Mouse (Mus musculus) cerebellum, postnatal 4 days (tissue): ENCODE measurements at regions not wholly inside any gene's neighbourhood (a gene's known extent, or its start where the extent isn't known, plus 50 kb on each side); places are given as distances from the start of the nearest gene placed in this dataset.
A peak's percentile ranks its signal among the peaks of the same experiment; 100 is the strongest.
"Not testable (repeated sequence)": the region's sequence is repeated elsewhere in the genome, so short reads cannot be mapped to it uniquely, and the experiment has no call there.

Experiments
- DNase-seq, 2 experiments: peaks; one replicate each; pipeline ENCODE4 v3.0.0; 2022; ENCODE audit warnings: low spot score in 2 of 2, mixed read lengths in 1 of 2

DNA sequence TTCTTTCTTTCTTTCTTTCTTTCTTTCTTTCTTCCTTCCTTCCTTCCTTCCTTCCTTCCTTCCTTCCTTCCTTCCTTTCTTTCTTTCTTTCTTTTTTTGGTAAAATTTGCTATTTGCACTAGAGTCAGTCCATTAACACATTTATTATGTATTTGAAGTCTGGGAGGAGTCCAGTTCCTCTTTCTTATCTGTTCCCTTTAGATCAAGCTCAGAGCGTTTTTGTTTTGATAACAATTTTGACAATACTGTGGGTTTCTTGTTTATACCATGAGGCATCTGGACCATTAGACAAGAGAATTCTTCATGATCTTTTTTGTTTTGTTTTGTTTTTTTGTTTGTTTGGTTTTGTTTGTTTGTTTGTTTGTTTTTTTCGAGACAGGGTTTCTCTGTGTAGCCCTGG, 52.3 kb upstream of the Cttnbp2 start:
- not testable (repeated sequence) for DNase-seq

DNA sequence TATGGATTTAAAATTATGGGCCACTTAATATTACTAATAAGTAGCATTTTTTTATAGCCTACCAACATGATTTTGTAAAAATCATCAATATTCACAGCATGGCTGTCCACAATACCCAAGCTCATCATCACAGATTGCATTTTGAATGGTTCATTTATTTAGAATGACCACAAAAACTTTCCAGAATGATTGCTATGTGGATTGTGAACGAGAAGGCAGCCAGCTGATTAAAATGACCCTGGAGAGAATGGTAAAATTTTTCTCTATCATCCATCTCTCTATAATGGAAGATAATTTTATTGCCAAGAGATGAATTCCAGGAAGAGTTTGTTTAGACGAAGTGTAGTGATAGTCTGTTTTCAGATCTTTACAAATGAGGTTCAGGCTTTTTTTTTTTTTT, 54.6 kb upstream of the Cttnbp2 start:
- no peak for DNase-seq

DNA sequence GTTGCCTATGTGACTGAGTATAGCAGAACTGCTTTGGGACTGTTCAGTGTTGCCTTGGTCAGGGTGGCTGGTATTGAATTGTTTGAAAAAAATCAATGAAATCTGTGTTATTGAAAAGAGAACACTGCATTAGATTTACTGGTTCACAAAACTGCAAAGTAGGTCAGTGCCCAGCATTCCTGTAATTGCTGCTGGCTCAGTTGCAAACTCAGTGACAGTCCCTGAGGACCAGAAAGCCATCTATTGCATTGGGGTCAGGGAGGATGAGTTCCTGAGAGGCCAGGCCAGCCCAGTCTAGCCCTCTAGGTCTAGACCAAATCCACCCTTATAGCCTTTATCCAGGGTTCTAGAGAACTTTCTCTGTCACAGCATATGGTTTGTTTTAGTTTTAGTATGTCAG, 63.9 kb upstream of the Cttnbp2 start:
- no peak for DNase-seq

DNA sequence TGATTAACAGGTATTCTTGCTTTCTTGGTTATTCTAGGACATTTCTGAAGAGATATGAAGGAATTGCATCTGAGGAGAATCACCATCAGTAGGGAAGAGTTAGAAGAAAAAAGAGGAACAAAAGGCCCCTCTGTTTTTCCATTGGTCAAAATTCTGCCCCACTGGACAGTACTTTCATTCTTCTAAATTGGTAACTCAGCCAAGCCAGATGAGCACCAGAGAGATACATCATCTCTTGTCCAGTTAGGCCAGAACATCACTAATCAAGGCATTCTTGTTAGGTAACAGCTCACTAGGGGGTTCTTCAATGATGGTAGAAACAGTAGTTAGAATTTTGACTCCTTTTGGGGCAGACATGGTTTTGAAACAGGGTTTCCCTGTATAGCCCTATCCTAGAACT, 74.8 kb upstream of the Cttnbp2 start:
- DNase-seq = no peak

DNA sequence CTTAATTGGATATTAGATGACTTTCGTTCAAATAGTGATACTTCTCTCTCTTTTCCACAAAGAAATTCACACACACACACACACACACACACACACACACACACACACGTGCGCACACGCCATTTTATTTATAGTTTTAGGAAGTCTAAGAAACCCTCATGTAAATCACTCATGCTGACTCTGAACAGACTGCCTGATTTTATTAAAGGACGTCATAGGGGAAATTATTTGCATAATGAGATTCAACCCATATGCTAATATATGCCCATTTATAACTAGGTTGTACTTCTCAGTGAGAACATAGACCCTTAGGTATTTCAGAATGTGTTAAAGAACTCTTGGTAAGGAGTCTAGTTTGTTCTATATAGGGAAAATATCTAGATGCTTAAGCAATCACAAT, 82.0 kb upstream of the Cttnbp2 start:
- no peak for DNase-seq

DNA sequence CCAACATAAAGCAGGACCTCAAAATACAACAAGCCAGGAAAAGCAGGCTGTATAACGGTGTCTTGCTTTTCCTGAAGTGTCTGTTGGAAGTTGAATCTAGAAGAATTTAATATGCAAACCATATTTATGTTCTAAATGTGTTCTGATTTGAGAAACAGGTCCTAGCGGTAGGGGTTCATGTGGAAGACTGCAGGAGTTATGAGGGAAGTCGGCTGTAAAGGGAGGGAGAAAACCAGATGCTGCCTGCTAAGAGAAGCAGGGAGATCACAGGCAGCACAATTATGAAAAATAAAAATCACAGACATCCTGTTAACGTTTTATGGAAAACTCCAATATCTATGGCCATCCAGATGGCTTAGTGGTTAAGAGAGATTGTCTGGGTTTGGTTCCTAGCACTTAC, 85.0 kb upstream of the Cttnbp2 start:
- no peak for DNase-seq

DNA sequence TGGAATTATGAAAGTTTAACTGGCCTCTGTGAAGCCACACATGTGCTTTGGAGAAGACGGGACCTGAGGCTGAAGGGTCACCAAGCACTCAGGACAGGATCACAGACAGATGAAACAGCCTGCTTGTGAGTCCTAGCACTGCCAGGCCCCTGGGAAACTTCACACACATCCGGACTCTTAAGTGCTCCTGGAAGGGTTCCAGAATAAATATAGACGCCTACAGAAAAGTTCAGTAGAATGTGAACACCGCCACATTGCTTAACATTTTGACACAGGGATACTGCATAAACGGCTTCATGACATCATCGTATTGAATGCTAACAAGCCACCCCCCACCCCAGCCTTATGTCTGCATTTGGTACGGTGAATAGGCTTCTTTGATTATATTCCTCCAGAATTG, 87.3 kb upstream of the Cttnbp2 start:
- DNase-seq = no peak

DNA sequence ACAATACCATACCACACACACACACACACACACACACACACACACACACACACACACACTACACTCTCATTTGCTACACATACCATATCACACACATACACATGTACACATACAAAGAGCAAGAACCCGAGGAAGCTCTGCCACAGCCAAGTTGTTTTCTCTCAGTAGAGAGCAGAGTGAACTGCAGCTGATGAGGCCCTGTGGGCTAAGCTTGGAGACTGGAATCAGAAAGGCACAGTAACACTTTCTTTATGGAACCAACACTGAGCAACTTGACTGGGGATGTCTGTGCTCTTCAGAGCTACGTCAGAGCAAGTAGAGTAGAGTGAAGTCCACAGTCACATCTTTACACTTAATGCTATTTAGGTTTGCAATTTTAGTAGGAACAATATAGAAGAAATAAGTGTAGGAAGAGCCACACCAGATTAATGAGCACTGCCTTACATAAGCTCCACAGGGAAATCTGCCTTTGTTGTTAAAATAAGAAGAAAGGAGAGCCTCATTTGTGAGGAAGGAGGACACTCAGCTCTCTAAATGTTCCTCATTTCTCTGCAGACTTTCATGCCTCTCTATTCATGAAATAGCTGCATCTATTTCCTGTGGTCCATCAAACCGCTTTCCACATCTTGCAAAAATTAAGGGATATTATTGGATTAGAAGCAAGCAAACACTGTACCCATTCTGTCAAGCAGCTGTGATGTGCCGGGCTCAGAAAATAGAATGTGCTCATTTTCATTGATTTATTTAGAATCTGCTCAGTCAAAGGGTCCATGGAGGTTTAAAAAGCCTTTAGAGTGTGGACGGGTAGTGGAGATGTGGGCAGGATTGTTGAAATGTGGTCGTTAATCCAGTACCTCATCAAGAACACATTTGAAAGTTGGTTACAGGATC, 107.0 kb upstream of the Cttnbp2 start:
- DNase-seq = no peak

DNA sequence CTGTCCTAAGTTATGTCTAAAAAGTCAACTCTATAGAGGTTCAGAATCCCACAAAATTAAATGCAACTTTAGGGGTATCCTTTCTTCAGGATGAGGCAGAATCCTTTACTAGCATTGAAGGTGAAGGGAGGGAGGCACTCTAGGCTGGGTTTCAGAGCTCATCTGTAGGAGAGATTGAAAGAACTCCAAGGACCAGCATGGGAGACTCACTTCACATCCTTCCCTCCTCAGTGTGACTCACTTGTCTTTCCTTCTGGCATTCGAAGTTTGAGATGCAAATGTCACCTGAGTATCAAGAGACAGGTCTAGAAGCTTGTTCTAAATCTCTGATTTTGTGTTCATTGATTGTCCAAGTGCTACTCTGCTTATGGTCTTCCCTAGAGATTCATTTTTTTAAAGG, 113.9 kb upstream of the Cttnbp2 start:
- no peak for DNase-seq

DNA sequence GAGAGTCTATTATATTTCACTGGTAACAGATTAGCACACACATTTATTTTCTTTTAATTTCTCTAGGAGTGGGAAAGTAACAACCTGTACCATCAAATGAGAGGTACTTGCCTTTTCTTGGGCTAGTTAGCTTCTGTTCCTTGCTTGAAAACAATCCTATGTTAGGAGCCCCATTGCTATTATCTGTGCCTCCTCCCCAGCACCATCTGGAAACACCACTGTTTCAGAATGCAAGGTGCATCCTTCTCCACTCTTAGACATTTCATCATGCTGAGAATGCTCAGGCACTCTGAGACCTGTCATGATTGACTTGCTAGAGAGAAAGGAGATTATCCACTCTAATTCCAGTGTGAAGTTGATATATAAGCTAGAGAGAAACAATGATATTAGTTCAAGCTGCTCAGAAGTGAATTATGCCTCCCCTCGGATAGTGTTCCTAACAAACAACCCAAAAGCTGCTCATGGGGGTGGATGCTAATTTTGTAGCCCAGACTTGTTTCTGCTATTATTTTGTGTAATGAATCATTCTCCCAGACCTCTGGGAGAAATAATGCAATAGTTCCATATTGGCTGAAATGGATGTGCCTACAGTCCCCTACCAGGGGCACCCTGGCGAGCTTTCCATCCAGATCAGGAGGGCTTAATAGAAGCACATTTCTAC, 119.0 kb upstream of the Cttnbp2 start:
- DNase-seq = no peak

DNA sequence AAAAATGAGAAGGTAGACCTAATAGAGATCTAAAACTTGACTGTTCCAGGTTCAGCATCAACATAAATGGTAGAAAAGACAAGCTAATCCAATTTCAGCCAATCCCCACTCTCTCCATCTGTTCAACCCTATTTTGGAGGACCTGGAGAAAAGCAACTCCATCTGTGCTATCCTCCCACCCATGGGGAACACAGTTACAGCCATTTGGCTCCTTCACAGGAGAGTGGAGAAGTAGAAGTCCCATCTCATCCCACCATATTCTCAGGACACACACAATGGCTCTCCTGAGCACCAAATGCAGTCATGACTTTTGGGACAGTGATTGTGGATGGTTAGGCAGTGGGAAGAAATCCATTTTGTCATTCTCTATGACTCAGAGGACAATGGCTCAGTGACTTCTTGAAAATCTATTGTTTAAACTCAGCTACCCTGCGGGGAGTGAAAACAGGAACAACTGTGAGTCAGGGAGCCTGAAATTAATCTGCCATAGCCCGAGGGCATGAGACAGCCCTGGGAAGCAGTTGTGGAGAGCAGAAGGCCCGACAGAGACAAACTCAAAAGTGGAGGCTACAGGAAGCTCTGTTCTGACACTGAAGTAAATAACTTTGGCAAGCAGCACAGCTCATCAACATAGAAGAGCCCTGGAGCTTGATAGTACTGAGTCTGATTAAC, 125.2 kb upstream of the Cttnbp2 start:
- DNase-seq = peak in 1 of 2 experiments; percentile 16

DNA sequence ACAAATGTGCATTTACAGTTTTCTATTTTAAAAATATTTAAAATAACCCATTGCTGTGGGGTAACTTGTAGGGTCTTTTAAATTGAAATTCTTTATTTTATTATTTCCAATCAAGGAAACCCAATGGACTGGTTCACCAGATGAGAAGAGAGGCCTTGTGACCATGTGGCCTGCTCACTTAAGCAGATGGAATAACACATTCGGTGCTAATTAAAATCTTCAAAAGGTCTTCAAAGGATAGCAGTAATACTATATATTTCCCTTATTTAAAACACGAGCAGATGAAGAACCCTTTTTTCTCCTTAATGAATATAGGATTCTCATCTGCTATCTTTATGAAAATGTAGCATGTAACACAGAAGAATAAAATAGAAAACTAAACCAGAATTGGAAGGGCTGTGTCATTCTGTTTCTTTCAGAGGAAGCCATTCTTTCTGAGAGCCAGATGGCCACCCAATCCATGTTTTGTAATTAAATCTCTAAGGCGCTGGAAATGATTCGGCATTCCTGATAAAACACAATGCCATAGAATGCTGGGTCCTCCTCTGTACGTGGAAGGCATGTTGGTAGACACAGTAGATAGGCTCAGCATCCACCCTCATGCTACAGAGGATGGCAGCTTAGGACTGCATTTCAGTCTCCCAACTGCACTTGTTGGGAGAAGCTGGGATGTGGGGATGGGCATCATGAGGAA, 134.4 kb upstream of the Cttnbp2 start:
- DNase-seq = no peak

DNA sequence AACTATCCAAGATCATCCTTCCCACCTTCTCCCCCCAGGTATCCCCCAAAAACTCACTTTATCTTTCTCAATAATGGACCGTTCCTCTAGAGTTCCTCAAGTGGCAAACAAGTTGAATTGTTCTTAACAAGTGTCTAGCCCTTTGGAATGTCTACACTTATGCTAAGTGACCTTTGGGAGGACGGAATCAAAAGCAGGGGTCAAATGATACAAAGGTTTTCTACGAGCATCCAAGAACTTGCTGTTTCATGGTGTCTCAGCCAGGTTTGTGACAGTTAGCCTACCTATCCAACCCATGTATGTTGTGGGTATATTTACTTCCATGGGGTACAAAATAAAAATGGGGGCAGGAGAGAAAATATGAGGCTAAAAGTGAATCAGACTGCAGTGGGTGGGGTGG, 136.7 kb upstream of the Cttnbp2 start:
- no peak for DNase-seq

DNA sequence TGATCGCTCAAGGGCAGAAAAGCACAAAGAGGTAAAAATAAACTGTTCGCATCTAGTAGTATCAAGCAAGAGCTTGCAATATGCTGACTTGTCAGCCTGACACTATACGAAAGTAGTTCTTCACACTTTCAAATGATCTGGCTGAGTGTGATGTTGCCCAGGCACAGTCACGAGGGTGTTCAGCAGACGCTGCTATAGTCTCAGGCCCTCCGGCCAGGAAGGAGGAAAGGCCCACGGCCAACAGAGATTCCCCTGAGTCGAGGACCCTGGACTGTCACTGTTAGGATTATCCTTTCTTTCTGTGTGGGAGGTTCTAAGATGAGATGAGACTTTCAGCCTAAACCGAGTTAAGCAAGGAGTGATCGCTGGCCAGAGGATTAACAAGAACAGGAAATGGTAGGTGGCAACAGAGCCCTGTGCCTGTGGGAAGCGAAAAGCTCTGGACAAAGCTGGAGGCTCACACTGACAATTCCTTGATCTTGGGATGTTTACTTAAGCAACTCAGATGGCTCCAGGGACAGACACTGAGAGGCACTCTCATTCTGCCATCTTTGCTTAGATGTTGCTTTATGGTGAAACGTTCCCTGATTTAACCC, 137.5 kb upstream of the Cttnbp2 start:
- no peak for DNase-seq

DNA sequence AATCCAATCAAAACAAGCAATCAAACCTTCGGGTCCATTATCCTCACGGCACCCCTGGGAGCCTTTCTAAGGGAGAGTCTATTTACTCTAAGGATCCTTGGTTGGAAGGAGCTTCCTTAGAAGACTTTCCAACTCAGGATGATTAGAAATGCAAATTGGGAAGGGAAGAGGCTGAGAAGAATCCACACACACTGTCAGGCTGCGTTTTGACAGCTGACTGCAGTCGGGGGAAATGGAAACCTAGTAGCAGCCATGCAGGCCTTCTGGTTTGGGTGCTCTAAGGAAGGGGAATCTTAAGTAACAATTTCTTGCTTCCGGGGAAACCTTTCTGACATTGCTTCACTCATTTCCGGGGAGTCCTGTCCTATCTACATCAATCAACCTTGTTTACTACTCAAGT, 139.6 kb upstream of the Cttnbp2 start:
- DNase-seq = no peak

DNA sequence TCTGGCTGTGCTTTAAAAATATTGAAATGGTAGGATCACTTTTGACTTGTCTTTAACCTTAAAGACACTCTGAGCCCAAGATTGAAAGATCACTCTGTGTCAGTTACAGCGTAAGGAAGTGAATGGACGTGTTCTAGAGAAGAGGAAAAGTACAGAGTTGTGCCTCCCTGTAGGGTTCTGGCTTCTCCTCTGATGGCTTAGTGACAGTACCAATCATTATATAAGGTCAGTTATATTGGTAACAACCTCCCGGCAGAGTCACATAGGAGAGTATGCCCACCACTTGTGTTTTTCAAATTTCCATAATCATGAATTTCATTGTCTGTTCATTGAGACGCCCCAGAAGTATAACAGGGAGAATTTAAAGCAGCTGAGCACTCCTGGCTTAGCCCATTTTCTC, 141.6 kb upstream of the Cttnbp2 start:
- DNase-seq = no peak

DNA sequence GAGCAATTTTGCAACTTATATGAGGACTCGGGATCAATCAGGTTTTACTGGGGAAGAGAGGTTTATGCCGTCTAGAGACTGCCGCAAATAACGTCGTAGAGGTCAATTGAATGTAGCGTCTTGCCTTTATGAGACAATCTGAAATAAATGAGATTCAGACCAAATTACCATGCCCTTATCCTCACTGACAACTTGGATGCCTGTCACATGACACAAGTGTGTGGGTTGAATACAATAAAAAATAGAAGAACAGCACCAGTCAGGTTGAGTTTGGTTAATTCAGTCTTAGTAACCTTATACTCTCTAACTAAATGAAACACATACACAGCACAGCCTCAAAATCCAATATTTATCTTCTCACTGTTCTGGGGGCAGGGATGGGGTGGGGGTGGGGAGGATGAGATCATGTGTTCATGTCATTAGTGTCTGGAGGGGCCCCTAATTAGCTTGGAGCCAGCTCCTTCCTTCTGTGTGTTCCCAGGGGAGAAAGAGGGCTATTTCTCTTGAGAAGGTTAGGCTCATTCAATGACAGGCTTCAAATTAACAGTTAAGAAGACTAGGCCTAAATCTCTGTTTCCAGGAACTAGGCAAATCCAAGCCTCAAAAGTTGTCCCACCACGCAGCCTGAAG, 142.2 kb upstream of the Cttnbp2 start:
- no peak for DNase-seq

DNA sequence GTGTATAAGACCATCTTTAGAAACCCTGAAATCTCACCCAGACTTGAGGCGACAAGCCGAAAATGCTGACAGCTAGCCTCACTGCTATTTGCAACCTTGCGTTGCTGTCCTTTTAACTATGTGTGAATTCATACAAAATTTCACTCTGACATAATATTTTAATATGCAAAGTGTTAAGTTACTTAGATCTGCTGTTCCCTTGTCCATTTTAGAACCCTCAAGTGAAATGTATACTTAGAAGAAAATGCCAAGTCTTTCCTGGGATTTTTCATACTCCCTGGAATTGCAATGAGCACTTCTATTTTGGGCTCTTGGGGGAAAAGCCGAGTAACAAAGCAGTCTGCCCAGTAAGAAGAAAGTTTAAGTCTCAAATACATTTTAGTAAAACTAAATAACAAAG, 150.0 kb upstream of the Cttnbp2 start:
- DNase-seq = no peak

DNA sequence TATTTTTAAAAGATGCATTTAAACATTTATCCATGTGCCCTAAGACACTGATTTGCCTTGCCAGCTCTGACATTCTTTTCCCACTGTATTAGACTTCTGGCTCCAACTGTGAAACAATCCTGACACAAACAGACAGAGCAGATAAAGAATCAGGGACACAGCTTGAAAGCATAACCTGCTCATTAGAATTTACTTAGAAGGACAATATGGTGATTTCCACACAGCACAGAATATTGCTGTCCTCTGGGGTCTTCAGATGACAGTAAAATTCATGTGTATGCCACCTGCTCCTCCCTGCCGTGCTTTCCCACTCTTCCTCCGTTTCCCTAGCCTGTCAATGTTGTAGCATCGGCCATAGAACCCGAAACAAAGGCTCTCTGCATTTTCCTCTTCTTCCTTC, 151.3 kb upstream of the Cttnbp2 start:
- no peak for DNase-seq

DNA sequence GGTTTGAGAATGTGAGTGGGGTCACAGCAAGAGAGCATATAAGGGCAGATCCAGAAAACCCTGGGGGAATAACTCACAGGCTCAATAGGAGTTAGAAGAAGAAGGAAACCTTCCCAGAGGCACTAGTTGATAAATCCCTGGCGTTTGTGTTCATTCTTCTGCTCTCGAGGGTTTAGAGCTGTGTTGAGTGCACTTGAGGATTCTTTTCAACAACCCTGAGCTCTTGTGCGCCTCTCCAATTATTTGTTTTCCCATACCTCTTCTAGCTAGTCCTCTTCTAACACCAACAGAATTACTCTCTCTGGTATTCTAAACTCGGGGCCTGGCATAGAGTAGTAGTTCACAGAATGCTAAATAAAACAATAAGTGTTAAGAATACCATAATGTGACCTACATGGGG, 151.9 kb upstream of the Cttnbp2 start:
- no peak for DNase-seq

DNA sequence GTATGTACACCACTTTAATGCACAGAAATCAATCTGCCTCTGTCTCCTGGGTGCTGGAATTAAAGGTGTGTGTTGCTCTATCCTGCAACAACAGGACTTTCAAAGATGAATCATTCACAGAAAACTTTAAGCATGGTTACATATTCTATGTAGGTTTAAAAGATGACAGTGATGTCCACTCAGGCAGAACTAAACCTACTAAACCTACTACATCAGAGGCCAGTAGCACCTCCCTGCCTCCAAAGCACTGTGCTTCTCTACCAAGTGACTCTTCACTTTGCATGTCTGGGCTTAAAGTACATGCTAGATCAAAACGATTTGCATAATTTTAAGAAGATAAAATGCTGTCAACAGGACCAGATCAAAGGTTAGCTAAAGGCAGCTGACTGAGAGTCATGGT, 156.0 kb upstream of the Cttnbp2 start:
- no peak for DNase-seq
